Mouse (Mus musculus) limb, embryonic 15.5 days (tissue): ENCODE measurements around the gene Nlgn2. TPM values are rescaled to one million over a fixed set of nuclear protein-coding genes. Genes with fewer than 3 reads are reported as not detected.

Source experiments
- ATAC-seq: fragments of 200-750 bp; cut with Nextera tagmentation; 2 replicates; pipeline ENCODE4 v1.8.0; 2017; ENCODE audit warnings: low read depth, moderate TSS enrichment; ENCODE audit not compliant: insufficient number of reproducible peaks, low FRiP score, low TSS enrichment
- H3K27ac ChIP-seq: fragments of 300-500 bp; sonication (generic); 2 replicates; pipeline ENCODE4 v1.5.1; 2015; ENCODE audit warnings: moderate library complexity, mild to moderate bottlenecking, inconsistent platforms
- H3K27me3 ChIP-seq: fragments of 300-500 bp; sonication (generic); 2 replicates; pipeline ENCODE4 v1.6.1; 2015; ENCODE audit warnings: inconsistent platforms
- H3K36me3 ChIP-seq: fragments of 300-500 bp; sonication (generic); 2 replicates; pipeline ENCODE4 v1.6.1; 2015; ENCODE audit warnings: inconsistent platforms
- H3K4me1 ChIP-seq: fragments of 300-500 bp; sonication (generic); 2 replicates; pipeline ENCODE4 v1.6.1; 2015; ENCODE audit warnings: inconsistent platforms
- H3K4me2 ChIP-seq: fragments of 300-500 bp; sonication (generic); 2 replicates; pipeline ENCODE4 v1.6.1; 2015; ENCODE audit warnings: mild to moderate bottlenecking, inconsistent platforms
- H3K4me3 ChIP-seq: fragments of 300-500 bp; sonication (generic); 2 replicates; pipeline ENCODE4 v1.5.1; 2015; ENCODE audit warnings: mild to moderate bottlenecking, inconsistent platforms
- H3K9ac ChIP-seq: fragments of 300-500 bp; sonication (generic); 2 replicates; pipeline ENCODE4 v1.6.1; 2015; ENCODE audit warnings: inconsistent platforms
- H3K9me3 ChIP-seq: fragments of 300-500 bp; sonication (generic); 2 replicates; pipeline ENCODE4 v1.6.1; 2016; ENCODE audit warnings: inconsistent platforms
- WGBS: fragments of 180-500 bp; shearing (Covaris S2); methylation state at CpG from one replicate; pipeline ENCODE4 v1.1.7; 2015; 5-methylcytosine and 5-hydroxymethylcytosine counted together
- polyA plus RNA-seq: library from polyadenylated mRNA; unstranded; fragments of >200 nt; fragmentation: Nextera tagmentation; extraction: Ambion mirVana; gene quantifications from 2 replicates; pipeline ENCODE4 v1.2.1, GENCODE M21; 2015

Nlgn2 gene
- polyA plus RNA-seq, 1 experiment from 2014 or later: 8.7 TPM

GRCm38 (mm10) chr11:69837952-69838713, 549 bp upstream of the Nlgn2 start, which contains the start of gene Tmem256:
Gene Tmem256, plus strand, starts transcription at chr11:69838514.
- H3K9me3 ChIP-seq: no peaks in the 10 kb centered on the region
- under 1% methylated on average over 34 of the region's 34 CpGs for WGBS
- ATAC-seq: peak; percentile 91
- peak within 1 kb of the TSS; percentile 68 for H3K9ac ChIP-seq
- no peaks in the 10 kb centered on the region; the same call in 1 of the 2 replicates for H3K36me3 ChIP-seq
- H3K4me3 ChIP-seq: peak within 1 kb of the TSS; percentile 70
- H3K27me3 ChIP-seq: no peaks in the 10 kb centered on the region
- H3K4me2 ChIP-seq: peak within 1 kb of the TSS; percentile 89
- peak within 1 kb of the TSS; percentile 94 for H3K27ac ChIP-seq
- peaks cover 43% of the 10 kb centered on the region for H3K4me1 ChIP-seq

GRCm38 (mm10) chr11:69836703-69837576, 644 bp downstream of the Nlgn2 start:
- peak overlapping the region; percentile 68 for H3K9ac ChIP-seq
- H3K27me3 ChIP-seq: no peaks in the 10 kb centered on the region
- under 1% methylated on average over 52 of the region's 52 CpGs for WGBS
- H3K27ac ChIP-seq: peak overlapping the region; percentile 94
- H3K4me1 ChIP-seq: peaks cover 43% of the 10 kb centered on the region
- peak overlapping the region; percentile 89 for H3K4me2 ChIP-seq
- no peak for ATAC-seq
- H3K9me3 ChIP-seq: no peaks in the 10 kb centered on the region
- H3K4me3 ChIP-seq: peak overlapping the region; percentile 70
- H3K36me3 ChIP-seq: peaks cover 6% of the 10 kb centered on the region

GRCm38 (mm10) chr11:69835966-69836335, 1.6 kb downstream of the Nlgn2 start:
- Histone ChIP-seq H3K36me3 (peaks cover 12% of the 10 kb centered on the region), H3K4me3 (peak overlapping the region; percentile 70), H3K9ac (0 out of 2 replicates have a peak overlapping the region, but pooled peaks have one; percentile 4), H3K27me3 (no peaks in the 10 kb centered on the region), H3K27ac (no peak overlapping the region), H3K9me3 (no peaks in the 10 kb centered on the region), H3K4me2 (peak overlapping the region; percentile 89), H3K4me1 (peaks cover 43% of the 10 kb centered on the region)
- ATAC-seq: no peak
- WGBS: 11% methylated on average over 4 of the region's 4 CpGs

GRCm38 (mm10) chr11:69835326-69835965, 2.1 kb downstream of the Nlgn2 start:
- Histone ChIP-seq H3K4me3 (peak overlapping the region; percentile 70), H3K4me2 (peak overlapping the region; percentile 89), H3K27ac (no peak overlapping the region)

GRCm38 (mm10) chr11:69834001-69834549, 3.5 kb downstream of the Nlgn2 start:
- Histone ChIP-seq H3K4me2 (peak overlapping the region; percentile 89), H3K36me3 (peaks cover 16% of the 10 kb centered on the region), H3K9me3 (no peaks in the 10 kb centered on the region), H3K9ac (peak overlapping the region; percentile 50; the same call in 1 of the 2 replicates), H3K27ac (peak overlapping the region; percentile 11; the same call in 1 of the 2 replicates), H3K4me3 (peak overlapping the region; percentile 45), H3K4me1 (peaks cover 40% of the 10 kb centered on the region), H3K27me3 (no peaks in the 10 kb centered on the region)
- ATAC-seq: no peak
- WGBS: 9% methylated on average over 28 of the region's 48 CpGs

More at GRCm38 (mm10) chr11:69835326-69835965, 2.1 kb downstream of the Nlgn2 start:
- H3K9me3 ChIP-seq: no peaks in the 10 kb centered on the region
- peak overlapping the region; percentile 4; the same call in 1 of the 2 replicates for H3K9ac ChIP-seq
- H3K27me3 ChIP-seq: no peaks in the 10 kb centered on the region
- no peak for ATAC-seq
- H3K36me3 ChIP-seq: peaks cover 12% of the 10 kb centered on the region
- peaks cover 43% of the 10 kb centered on the region for H3K4me1 ChIP-seq
- 18% methylated on average over 9 of the region's 9 CpGs for WGBS

- H3K36me3 ChIP-seq: peaks cover 20% of the 10 kb centered on the region
- H3K9ac ChIP-seq: peak overlapping the region; percentile 50; the same call in 1 of the 2 replicates
- peak overlapping the region; percentile 89 for H3K4me2 ChIP-seq
- H3K27me3 ChIP-seq: no peaks in the 10 kb centered on the region
- WGBS: 54% methylated on average over 8 of the region's 8 CpGs
- H3K4me1 ChIP-seq: peaks cover 37% of the 10 kb centered on the region
- H3K9me3 ChIP-seq: no peaks in the 10 kb centered on the region
- no peak for ATAC-seq
- H3K4me3 ChIP-seq: peak overlapping the region; percentile 45
- H3K27ac ChIP-seq: no peak overlapping the region
Measured at GRCm38 (mm10) chr11:69833554-69833953, 4.0 kb downstream of the Nlgn2 start.

GRCm38 (mm10) chr11:69828832-69829231, 8.8 kb downstream of the Nlgn2 start:
- H3K4me2 ChIP-seq: no peak overlapping the region
- no peaks in the 10 kb centered on the region for H3K27me3 ChIP-seq
- peaks cover 62% of the 10 kb centered on the region for H3K36me3 ChIP-seq
- H3K27ac ChIP-seq: no peak overlapping the region
- no peak overlapping the region for H3K9ac ChIP-seq
- no peaks in the 10 kb centered on the region for H3K9me3 ChIP-seq
- no peak overlapping the region for H3K4me3 ChIP-seq
- 70% methylated on average over 5 of the region's 5 CpGs for WGBS
- peaks cover 4% of the 10 kb centered on the region for H3K4me1 ChIP-seq
- ATAC-seq: no peak

- no peak for ATAC-seq
- H3K36me3 ChIP-seq: peaks cover 42% of the 10 kb centered on the region
- no peak overlapping the region for H3K27ac ChIP-seq
- H3K9ac ChIP-seq: no peak overlapping the region
- H3K4me2 ChIP-seq: no peak overlapping the region
- H3K27me3 ChIP-seq: no peaks in the 10 kb centered on the region
- H3K4me1 ChIP-seq: no peaks in the 10 kb centered on the region
- H3K4me3 ChIP-seq: no peak overlapping the region
- 66% methylated on average over 2 of the region's 2 CpGs for WGBS
- H3K9me3 ChIP-seq: no peaks in the 10 kb centered on the region
Measured at GRCm38 (mm10) chr11:69823456-69823855, 14.1 kb downstream of the Nlgn2 start.

GRCm38 (mm10) chr11:69822080-69822479, 15.5 kb downstream of the Nlgn2 start, which contains the start of gene Spem1:
Gene Spem1, minus strand, starts transcription at chr11:69822180.
- Histone ChIP-seq H3K9me3 (no peaks in the 10 kb centered on the region), H3K36me3 (peaks cover 28% of the 10 kb centered on the region), H3K4me1 (no peaks in the 10 kb centered on the region), H3K4me2 (no peak within 1 kb of the TSS), H3K27ac (no peak within 1 kb of the TSS), H3K9ac (no peak within 1 kb of the TSS), H3K4me3 (no peak within 1 kb of the TSS), H3K27me3 (no peaks in the 10 kb centered on the region)
- no peak for ATAC-seq
- 81% methylated on average over 3 of the region's 3 CpGs for WGBS

GRCm38 (mm10) chr11:69818871-69819270, 18.7 kb downstream of the Nlgn2 start:
- no peaks in the 10 kb centered on the region for H3K4me1 ChIP-seq
- H3K4me2 ChIP-seq: no peak overlapping the region
- no peak for ATAC-seq
- 0 out of 2 replicates have a peak, but pooled peaks cover under 1% of the 10 kb centered on the region for H3K36me3 ChIP-seq
- no peak overlapping the region for H3K9ac ChIP-seq
- H3K9me3 ChIP-seq: no peaks in the 10 kb centered on the region
- no peak overlapping the region for H3K4me3 ChIP-seq
- no peak overlapping the region for H3K27ac ChIP-seq
- no peaks in the 10 kb centered on the region for H3K27me3 ChIP-seq
- 91% methylated on average over 8 of the region's 8 CpGs for whole genome bisulfite sequencing

- Histone ChIP-seq H3K4me2 (no peak within 1 kb of the TSS), H3K27me3 (no peaks in the 10 kb centered on the region), H3K9me3 (no peaks in the 10 kb centered on the region), H3K9ac (no peak within 1 kb of the TSS), H3K4me1 (no peaks in the 10 kb centered on the region), H3K4me3 (no peak within 1 kb of the TSS), H3K36me3 (no peaks in the 10 kb centered on the region), H3K27ac (no peak within 1 kb of the TSS)
- WGBS: 68% methylated on average over 2 of the region's 2 CpGs
- ATAC-seq: no peak
Measured at GRCm38 (mm10) chr11:69818365-69818764, 19.2 kb downstream of the Nlgn2 start, which contains the start of gene Spem2. Gene Spem2, minus strand, starts transcription at chr11:69818465.
